Mouse (Mus musculus) v-Abl transformed pro-B cells (cell line): ENCODE measurements at regions not wholly inside any gene's neighbourhood (a gene's known extent, or its start where the extent isn't known, plus 50 kb on each side); places are given as distances from the start of the nearest gene placed in this dataset.

Experiments
- in situ Hi-C, 2 experiments: fragments of 400-800 bp; cut with MboI; formaldehyde crosslinking; loops; one replicate each; pipeline ENCODE4 v1.15.1; 2025; ENCODE audit not compliant: unreplicated experiment in 2 of 2

DNA sequence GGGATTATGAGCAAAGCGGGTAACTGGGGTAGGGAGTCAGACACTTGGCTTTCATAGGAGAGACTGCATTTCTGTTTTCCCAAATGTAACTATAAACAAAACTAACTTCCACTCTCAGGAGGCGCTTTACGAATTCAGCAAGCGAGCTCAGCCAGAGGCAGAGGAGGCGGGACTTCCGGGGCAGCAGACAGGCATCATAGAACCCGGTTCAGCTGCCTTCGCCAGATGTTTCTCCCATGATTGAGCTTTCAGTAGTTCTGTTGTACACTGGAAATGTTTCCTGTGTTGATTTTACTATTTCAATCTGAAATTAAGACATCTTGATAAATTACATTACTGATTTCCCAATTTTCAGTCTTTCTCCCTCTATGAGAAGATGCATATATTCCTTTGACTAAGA, 92.9 kb downstream of the Zfp365 start:
- in situ Hi-C loops: no loop called here

DNA sequence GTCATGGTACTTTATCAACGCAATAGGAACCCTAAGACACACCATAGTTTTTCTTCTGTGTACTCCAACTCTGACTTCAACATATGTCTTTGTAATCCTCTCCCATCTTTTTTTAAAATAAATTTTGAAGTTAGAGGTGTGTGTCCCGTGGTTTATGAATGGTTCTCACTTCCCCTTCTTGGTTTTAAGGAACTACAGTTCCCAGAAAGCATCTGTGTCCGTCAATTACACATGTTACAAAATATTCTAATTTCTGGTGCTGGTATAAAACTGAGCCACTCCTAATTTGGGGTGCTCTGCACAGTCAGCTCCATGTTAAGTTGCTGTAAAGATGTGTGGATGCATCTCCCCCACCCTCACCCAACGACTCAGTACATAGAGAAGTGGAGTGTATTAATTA, 98.6 kb downstream of the Zfp365 start:
- in situ Hi-C loops: no loop called here

DNA sequence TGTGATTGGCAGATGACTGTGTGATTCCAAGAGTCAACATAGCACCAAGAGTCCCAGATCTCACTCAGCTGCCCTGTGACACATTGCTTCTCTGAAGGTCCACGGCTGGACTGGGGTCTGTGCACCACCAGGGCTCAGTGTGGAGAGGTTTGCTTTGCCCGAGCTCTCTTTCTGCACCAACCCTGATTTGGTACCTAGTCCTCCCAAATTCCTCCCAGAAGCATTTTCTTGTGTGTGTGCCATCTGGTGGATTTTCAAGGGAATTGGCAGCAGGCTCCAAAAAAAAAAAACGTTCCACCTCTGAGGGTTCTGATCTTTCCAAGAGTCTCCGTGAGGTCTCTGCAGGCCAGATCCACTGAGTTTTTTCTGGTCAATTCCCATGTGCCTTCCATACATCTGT, 107.3 kb downstream of the Zfp365 start:
- in situ Hi-C loops: no loop called here

GRCm38 (mm10) chr10:67804637-67805036, 107.8 kb downstream of the Zfp365 start:
- in situ Hi-C loops: no loop called here

DNA sequence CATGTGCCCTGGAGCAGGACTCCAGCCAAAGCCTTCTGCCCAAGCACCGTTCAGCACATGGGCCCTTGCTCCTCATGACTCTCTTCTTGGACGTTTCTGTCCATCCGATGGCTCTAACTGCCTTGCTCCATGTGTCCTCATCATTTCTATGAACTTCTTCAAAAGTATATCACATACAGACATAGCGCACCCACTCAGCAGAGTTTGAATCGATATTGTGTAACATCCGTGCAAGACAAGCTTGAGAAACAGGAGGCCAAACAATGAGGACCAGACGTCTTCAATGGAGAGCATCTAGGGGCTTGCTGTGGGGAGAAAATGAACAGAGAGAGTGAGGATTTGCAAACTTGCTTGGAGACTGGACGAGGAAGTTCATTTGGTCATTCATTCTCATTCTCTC, 110.3 kb downstream of the Zfp365 start:
- in situ Hi-C loops: no loop called here

DNA sequence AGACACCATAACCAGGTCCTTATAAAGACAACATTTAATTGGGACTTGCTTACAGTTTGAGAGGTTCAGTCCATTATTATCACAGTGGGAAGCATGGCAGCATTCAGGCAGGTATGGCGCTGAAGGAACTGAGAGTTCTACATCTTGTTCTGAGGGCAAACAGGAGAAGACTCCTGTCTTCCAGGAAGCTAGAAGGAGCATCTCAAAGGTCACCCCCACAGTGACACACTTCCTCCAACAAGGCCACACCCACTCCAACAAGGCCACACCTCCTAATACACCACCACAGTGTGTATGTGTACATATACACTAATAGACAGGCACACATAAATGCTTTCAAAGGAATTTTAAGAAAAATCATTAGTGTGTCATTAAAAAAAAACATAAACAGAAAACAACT, 110.8 kb downstream of the Zfp365 start:
- in situ Hi-C loops: no loop called here

DNA sequence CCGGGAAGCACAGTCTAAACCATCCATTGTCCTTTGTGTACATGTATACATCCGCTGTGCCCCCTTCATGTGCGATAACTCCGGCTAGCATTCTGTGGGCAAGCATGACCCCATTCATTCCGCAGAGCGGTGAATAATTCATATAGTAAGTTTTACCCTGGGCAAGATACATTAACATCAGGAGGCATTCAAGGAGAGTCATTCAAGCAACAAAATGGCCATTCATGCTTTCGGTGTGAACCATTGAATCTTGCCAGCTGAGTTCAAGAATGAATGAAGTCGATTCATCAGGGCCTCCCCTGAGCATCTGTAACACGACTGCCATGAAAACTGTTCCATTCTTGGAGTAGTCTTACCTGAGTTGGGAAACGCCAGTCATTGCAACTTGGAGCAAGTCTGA, 113.5 kb downstream of the Zfp365 start:
- in situ Hi-C loops: no loop called here

DNA sequence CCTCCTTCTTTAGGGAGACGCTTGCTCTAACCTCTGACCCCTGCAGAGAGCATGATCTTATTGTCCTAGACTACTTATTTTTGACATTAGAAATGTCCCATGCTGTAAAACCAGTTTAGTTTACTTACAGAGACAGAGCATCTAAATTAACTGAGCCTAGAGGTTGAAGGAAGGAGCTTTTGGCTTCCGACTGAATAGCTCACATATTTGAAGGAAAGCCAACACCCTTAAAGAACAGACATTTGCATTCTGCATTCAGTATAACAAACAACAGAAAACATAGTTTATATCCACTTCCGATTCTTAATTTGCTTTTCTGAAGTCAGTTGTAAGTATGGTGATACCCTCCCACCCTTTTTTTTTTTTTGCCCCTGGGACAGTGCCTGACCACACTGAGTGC, 119.3 kb downstream of the Zfp365 start:
- in situ Hi-C loops: no loop called here

DNA sequence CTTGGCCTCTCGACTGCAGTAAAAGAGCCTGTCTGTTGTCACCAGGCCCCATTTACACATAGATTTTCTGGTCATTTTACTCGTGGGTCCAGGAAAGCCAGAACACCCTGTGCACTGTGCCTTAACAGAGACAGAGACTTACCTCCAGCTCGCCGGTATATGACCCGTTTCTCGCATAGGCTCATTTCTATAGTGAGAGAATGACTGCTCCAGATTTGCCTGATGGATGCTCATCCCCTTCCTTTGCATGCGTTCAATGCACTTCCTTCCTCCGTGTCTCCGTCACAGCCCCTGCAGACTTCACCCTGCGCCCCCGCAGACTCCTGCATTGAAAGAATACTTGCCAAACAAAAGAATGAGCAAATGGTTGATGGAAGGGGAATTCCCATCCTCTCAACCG, 122.8 kb downstream of the Zfp365 start:
- in situ Hi-C loops: no loop called here

- in situ Hi-C loops: no loop called here
These were observed 124.3 kb downstream of the Zfp365 start for GRCm38 (mm10) chr10:67788116-67788515.

DNA sequence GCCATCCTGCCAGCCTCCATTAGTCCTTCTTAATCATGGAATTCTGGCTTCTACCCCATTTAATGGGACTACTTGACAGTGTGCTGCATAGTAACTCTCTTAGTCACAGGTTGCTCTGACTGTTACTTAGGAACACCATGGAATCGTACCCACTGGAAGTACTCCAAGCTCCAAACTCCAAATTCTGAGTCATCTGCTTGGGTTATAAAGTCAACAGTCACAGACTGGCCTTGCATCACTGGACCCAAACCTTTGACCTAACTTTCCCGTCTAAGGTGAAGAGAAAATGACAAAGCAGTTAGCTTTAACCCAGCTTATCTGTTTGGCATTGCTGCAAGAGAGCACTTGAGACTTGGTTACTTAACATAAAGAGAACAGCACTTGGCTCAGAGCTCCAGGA, 126.9 kb downstream of the Zfp365 start:
- in situ Hi-C loops: no loop called here

DNA sequence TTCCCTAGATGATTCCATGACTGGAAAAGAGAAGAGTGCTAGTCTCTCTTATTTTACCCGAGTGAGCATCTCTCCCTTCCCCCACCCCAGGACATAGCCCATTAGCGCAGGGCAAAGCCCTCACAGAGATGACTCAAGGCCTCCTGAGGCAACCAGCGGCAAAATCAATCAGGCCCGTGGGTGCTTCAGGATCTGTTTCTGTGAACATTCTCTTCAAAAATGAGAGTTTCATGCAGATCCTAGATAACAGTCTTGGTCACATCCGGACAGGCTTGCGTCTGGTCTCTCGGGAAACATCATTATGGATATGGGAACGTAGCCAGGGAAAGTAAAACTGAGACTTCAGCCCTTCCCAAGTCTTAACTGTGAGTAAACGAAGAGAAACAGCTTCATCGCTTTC, 134.1 kb downstream of the Zfp365 start:
- in situ Hi-C loops: no loop called here

DNA sequence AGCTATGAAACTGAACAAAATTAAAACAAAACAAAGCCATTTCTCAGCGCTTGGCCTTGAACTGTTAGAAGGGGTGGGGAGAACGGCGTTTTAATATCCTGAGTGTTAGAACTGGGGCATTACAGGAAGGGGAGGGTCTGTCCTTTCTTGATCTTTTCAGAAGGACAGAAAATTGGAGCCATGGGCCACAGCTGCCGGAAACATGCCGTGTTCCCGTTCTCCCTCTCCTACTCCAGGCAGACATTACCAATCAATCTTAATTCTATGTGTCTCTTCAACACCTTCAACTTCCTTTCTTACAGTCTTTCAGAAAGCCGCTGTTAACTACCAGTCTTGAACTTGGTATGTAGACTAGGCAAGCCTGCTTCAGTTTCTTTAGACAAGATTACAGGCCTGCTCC, 134.7 kb downstream of the Zfp365 start:
- in situ Hi-C loops: no loop called here

GRCm38 (mm10) chr10:67776851-67777250, 135.6 kb downstream of the Zfp365 start:
- in situ Hi-C loops: no loop called here

DNA sequence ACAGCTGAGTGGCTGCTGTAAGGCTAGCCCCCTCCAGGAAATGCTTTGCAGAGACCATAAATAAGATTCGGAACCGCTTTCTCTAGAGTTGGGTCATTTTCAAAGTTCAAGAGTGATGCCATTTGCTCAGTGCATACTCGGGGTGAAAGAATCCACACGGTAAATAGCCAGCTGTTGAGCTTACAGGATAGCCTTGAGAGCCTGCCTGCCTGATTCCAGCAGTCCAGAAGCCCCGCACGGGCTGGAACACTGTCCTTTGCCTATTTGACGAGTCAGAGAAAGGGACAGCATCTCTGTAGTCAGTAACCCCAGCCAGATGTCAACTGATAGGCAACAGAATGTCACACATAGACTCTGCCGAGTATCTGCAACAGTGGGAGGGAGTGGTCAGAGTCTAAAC, 140.7 kb downstream of the Zfp365 start:
- in situ Hi-C loops: loop anchor here in 1 of 2 experiments (25.0 kb wide), 1 partner anchor 684 kb away; the partner anchor contains the start of genes Jmjd1c and Reep3

- in situ Hi-C loops: loop anchor here in 1 of 2 experiments (25.0 kb wide), 1 partner anchor 679 kb away; the partner anchor contains the start of genes Jmjd1c and Reep3
These were observed 146.4 kb downstream of the Zfp365 start for GRCm38 (mm10) chr10:67766099-67766498.

DNA sequence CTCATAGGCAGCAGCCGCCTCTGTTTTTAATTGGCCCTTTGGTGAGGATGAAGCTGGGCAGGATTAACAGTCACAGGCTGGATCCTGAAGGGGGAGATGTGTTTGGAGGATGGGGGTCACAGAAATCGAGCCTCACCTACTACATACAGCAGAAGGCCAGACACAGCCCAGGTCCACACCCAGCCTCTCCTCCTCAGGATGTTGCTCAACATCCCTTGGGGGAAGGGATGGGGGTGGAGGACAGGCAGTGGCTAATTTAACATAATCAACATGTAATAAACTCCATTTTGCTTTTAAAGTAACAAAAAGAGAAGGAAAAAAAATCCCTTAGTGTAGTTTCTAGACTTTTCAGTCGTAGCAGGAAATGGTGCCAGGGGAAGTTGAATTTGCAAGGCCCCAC, 152.0 kb downstream of the Zfp365 start:
- in situ Hi-C loops: loop anchor here (5.0 to 25.0 kb wide), 3 partner anchors 223 to 673 kb away; partner anchors contain the start of genes Egr2 (in 2 of the 2), Jmjd1c (in 1 of the 2) and Reep3 (in 1 of the 2)

GRCm38 (mm10) chr10:67748121-67748520, 164.3 kb downstream of the Zfp365 start:
- in situ Hi-C loops: no loop called here

DNA sequence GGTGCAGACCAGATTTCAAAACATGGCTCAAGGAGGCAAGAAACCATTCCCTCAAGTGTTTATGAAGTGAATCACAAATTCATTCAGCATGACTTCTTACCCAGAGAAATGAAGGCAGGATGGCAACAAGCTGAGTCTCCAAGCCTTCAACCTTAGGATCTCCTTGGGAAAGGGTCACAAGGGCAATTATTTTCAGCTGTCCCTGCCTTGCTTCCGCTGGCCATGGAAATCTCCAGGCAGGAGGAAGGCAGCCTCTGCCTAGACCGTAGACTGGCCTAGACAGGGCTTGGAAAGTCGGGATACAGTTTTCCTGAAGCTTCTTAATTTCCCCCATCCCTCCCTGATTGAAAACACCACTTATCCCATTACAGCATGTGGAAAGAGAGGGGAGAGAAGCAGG, 165.0 kb downstream of the Zfp365 start:
- in situ Hi-C loops: no loop called here

GRCm38 (mm10) chr10:67746140-67746539, 166.3 kb downstream of the Zfp365 start:
- in situ Hi-C loops: no loop called here

GRCm38 (mm10) chr10:67743561-67743960, 168.9 kb downstream of the Zfp365 start:
- in situ Hi-C loops: no loop called here

- in situ Hi-C loops: no loop called here
These were observed 169.6 kb downstream of the Zfp365 start for GRCm38 (mm10) chr10:67742824-67743223.

DNA sequence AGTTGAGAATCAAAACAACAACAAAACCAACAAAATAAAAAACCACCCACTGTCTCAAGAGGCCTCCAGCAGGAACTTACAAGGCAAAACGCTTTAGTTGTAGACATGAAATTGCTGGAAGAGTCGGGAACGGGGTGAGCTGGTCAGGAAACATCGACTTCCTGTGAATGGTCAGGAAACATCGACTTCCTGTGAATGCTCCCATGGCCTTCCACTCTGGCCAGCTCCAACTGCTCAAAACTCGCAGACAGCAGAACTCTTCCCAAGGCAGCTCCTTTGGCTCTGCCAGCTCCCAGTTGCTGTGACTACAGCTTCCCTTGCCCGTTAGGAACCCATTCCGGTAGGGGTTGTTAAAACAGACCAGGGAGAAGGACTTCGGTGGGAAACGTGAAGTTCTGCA, 170.2 kb downstream of the Zfp365 start:
- in situ Hi-C loops: no loop called here
